Mouse (Mus musculus): ENCODE data around the gene Alox5. TPM values are rescaled to one million over a fixed set of nuclear protein-coding genes. Genes with fewer than 3 reads are reported as not detected.

Gene Alox5
- total and polyA plus RNA-seq, 3 experiments = 22.3 to 87.0 (median 73.4) TPM

DNA sequence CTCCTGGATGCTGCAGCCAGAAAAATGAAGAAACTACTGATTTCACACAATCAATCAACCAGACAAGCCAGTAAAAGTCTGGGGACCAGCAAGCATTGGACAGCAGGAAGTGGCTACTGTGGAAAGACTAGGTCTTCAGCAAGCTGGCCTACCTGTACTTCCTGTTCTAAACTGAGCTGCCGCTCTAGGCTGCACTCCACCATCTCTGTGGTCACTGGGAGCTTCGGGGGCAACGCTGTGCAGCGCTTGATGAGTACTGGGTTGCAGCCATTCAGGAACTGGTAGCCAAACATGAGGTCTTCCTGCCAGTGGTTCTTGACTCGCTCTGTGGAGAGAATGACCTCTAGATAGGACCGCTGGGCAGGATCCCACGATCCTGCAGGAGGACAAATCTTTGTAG, 38.0 kb downstream of the Alox5 start:
- DNase-seq (ENCODE audit: low spot score) (no peak), ATAC-seq (ENCODE audit: extremely low read depth, insufficient number of reproducible peaks, low FRiP score, poor library complexity, severe bottlenecking) (no peak)
- no peaks in the 10 kb centered on the region for H3K9me3 ChIP-seq (replicated peaks)
- no peaks in the 10 kb centered on the region for H3K27me3 ChIP-seq (ENCODE audit: insufficient read depth, low read length)
- H3K36me3 ChIP-seq (replicated peaks) = peaks cover 65% of the 10 kb centered on the region
- H3K4me3 ChIP-seq (ENCODE audit: low read depth, low read length) = no peak overlapping the region
- no peak for TF ChIP-seq TAL1 (conservative IDR thresholded peaks at IDR 0.05; ENCODE audit: low read depth, low read length)
- TF ChIP-seq GATA2 (IDR thresholded peaks at IDR 0.05; ENCODE audit: borderline replicate concordance, low read depth, low read length) = no peak
- 0 out of 2 replicates have a peak, but pooled peaks cover 5% of the 10 kb centered on the region for H3K4me1 ChIP-seq (ENCODE audit: insufficient read depth, low read depth, low read length)

DNA sequence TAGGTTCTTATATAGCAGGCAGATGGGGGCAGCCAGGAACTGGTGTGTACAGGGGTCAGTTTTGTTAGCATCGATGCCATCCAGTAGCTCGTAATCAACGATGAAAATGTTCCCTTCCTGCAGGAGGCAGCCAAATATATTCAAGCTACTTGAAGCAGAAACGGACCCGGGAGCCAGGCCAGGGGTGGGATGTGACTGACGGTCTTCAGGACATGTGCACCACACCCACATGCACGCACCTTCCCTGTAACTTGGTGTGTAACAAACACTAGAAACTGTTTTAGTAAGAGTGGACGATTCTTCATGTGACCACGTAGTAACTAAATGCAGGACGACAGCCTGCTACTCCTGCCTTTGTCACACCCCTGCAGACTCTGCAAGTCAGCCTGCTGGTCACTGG, 40.7 kb downstream of the Alox5 start:
- Histone ChIP-seq H3K36me3 (replicated peaks) (peaks cover 58% of the 10 kb centered on the region), H3K9me3 (replicated peaks) (no peaks in the 10 kb centered on the region), H3K27me3 (ENCODE audit: insufficient read depth, low read length) (no peaks in the 10 kb centered on the region), H3K4me3 (ENCODE audit: low read depth, low read length) (no peak overlapping the region), H3K4me1 (ENCODE audit: insufficient read depth, low read depth, low read length) (peaks cover 23% of the 10 kb centered on the region)
- DNase-seq (ENCODE audit: low spot score) (no peak), ATAC-seq (ENCODE audit: extremely low read depth, insufficient number of reproducible peaks, low FRiP score, poor library complexity, severe bottlenecking) (no peak)
- TF ChIP-seq TAL1 (conservative IDR thresholded peaks at IDR 0.05; ENCODE audit: low read depth, low read length) (no peak), GATA1 (IDR thresholded peaks at IDR 0.05; ENCODE audit: borderline replicate concordance, low read length) (no peak), POLR2AphosphoS5 (IDR thresholded peaks at IDR 0.05; ENCODE audit: insufficient replicate concordance, low read depth, low read length) (no peak), GATA2 (IDR thresholded peaks at IDR 0.05; ENCODE audit: borderline replicate concordance, low read depth, low read length) (no peak), CTCF (IDR thresholded peaks at IDR 0.05; ENCODE audit: low read depth, low read length) (no peak)

DNA sequence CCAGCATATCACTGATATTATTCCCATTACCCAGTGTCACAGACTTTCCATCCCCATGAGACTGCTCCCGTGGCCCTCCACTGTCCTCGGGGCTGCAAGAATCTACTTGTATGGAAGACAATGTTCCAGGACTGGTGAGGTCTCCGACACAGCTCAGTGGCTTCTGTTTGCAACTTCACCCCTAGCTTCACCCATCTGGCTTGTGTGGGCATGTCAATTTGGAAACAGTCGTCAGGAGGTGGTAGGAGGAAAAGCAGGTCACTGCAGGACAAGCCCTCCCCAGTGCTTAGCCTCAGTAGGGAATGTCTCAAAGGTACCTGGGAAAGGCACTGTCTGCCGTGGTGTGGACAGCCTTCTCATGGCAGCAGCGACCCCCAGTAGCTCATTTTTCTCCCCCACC, 41.3 kb downstream of the Alox5 start:
- peaks cover 58% of the 10 kb centered on the region for H3K36me3 ChIP-seq (replicated peaks)
- TF ChIP-seq POLR2AphosphoS5 (IDR thresholded peaks at IDR 0.05; ENCODE audit: insufficient replicate concordance, low read depth, low read length) (no peak), GATA2 (IDR thresholded peaks at IDR 0.05; ENCODE audit: borderline replicate concordance, low read depth, low read length) (no peak), GATA1 (IDR thresholded peaks at IDR 0.05; ENCODE audit: borderline replicate concordance, low read length) (no peak), TAL1 (conservative IDR thresholded peaks at IDR 0.05; ENCODE audit: low read depth, low read length) (no peak), CTCF (IDR thresholded peaks at IDR 0.05; ENCODE audit: low read depth, low read length) (no peak)
- no peaks in the 10 kb centered on the region for H3K9me3 ChIP-seq (replicated peaks)
- peaks cover 26% of the 10 kb centered on the region for H3K4me1 ChIP-seq (ENCODE audit: insufficient read depth, low read depth, low read length)
- H3K27me3 ChIP-seq (ENCODE audit: insufficient read depth, low read length) = no peaks in the 10 kb centered on the region
- ATAC-seq (ENCODE audit: extremely low read depth, insufficient number of reproducible peaks, low FRiP score, poor library complexity, severe bottlenecking) (no peak), DNase-seq (ENCODE audit: low spot score) (no peak)
- no peak overlapping the region for H3K4me3 ChIP-seq (ENCODE audit: low read depth, low read length)

DNA sequence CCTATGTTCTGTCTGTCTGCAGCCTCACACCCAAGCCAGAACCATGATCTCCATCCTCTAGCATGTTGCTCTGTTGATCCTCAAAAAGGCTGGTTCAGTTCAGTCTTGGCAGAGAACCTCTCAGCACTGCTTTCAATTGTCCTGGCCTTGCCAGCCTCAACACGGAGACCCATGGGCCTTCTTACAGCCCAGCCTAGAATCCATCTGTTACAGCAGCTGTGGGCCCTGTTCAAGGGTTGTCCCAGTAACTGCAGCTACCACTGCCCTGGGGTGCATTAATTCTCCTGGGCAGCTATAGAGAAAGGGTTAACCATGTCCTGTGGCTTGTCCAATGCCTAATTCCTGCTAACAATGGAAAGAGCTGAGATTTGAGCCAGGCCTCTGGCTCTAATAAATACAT, 42.5 kb downstream of the Alox5 start:
- peaks cover 26% of the 10 kb centered on the region for H3K4me1 ChIP-seq (ENCODE audit: insufficient read depth, low read depth, low read length)
- TF ChIP-seq CTCF (IDR thresholded peaks at IDR 0.05; ENCODE audit: low read depth, low read length) (no peak), GATA2 (IDR thresholded peaks at IDR 0.05; ENCODE audit: borderline replicate concordance, low read depth, low read length) (no peak), POLR2AphosphoS5 (IDR thresholded peaks at IDR 0.05; ENCODE audit: insufficient replicate concordance, low read depth, low read length) (no peak), GATA1 (IDR thresholded peaks at IDR 0.05; ENCODE audit: borderline replicate concordance, low read length) (no peak), TAL1 (conservative IDR thresholded peaks at IDR 0.05; ENCODE audit: low read depth, low read length) (no peak)
- H3K9me3 ChIP-seq (replicated peaks) = no peaks in the 10 kb centered on the region
- ATAC-seq (ENCODE audit: extremely low read depth, insufficient number of reproducible peaks, low FRiP score, poor library complexity, severe bottlenecking) (no peak), DNase-seq (ENCODE audit: low spot score) (no peak)
- H3K4me3 ChIP-seq (ENCODE audit: low read depth, low read length) = no peak overlapping the region
- peaks cover 60% of the 10 kb centered on the region for H3K36me3 ChIP-seq (replicated peaks)
- no peaks in the 10 kb centered on the region for H3K27me3 ChIP-seq (ENCODE audit: insufficient read depth, low read length)

DNA sequence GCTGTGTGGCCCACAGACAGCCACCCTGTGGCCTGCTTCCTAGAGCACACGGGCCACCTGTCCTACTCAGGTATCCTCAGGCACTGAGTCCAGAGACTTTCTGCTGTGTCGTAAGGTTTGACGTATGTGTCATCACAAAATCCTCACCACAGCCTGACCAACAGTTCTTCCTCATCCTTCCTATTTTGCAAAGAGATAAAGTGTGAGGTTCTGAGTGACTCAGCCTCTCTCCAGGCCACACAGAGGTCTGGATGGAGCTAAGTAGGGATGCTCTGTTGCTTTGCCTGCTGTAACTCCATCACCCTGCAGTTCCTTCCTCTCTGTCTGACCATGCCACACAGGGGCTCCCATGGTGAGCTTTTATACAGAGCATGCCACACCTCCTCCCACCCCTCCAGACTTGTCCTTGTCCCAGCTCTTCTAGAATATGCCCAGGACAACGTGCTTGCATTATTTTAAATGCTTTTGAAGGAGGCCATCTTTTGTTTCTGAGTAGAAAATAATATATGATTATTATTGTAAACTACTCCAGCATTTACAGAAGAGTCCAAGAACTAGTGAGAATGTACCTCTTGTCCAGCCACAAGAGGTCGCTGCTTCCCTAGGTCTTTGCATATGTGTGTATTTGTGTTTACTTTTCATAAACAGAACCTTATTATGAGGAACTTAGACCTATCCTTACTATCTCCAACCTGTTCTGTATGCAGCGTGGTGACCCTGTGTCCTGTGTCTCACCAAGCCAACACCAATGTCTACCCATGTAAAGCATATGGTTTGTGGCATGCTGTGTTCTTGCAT, 43.3 kb downstream of the Alox5 start:
- ATAC-seq (ENCODE audit: extremely low read depth, insufficient number of reproducible peaks, low FRiP score, poor library complexity, severe bottlenecking) (peak; percentile 11; the same call in 1 of the 2 replicates), DNase-seq (ENCODE audit: low spot score) (no peak)
- H3K27me3 ChIP-seq (ENCODE audit: insufficient read depth, low read length) = no peaks in the 10 kb centered on the region
- H3K36me3 ChIP-seq (replicated peaks) = peaks cover 60% of the 10 kb centered on the region
- no peak overlapping the region for H3K4me3 ChIP-seq (ENCODE audit: low read depth, low read length)
- H3K9me3 ChIP-seq (replicated peaks) = no peaks in the 10 kb centered on the region
- TF ChIP-seq CTCF (IDR thresholded peaks at IDR 0.05; ENCODE audit: low read depth, low read length) = peak; percentile 56
- no peak for TF ChIP-seq TAL1 (conservative IDR thresholded peaks at IDR 0.05; ENCODE audit: low read depth, low read length)
- H3K4me1 ChIP-seq (ENCODE audit: insufficient read depth, low read depth, low read length) = peaks cover 29% of the 10 kb centered on the region

DNA sequence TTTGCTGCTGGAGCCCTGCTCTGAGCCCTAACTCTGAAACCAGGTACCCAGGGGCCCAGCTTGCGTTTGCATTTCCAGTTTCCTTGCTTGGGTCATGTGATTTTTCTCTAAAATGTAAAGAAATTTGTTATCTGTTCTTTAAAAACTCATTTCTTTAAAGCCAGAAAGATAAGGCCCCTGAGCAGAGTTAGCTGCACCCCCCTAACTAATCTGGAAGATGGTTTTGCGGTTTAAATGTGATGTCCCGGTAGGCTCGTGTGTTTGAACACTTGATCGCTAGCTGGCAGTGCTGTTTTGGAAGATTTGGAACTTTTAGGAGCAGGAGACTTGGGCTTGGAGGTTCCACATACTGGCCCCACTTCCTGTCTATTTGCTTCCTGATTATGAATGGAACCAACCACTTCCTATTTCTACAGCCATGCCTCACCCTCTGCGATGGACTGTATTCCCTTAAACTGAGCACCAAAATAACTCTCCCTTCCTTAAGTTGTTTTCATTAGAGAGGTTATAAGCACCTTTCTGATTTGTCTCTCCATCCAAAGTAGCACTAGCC, 44.9 kb downstream of the Alox5 start:
- no peaks in the 10 kb centered on the region for H3K9me3 ChIP-seq (replicated peaks)
- H3K36me3 ChIP-seq (replicated peaks) = peaks cover 63% of the 10 kb centered on the region
- H3K27me3 ChIP-seq (ENCODE audit: insufficient read depth, low read length) = no peaks in the 10 kb centered on the region
- TF ChIP-seq GATA2 (IDR thresholded peaks at IDR 0.05; ENCODE audit: borderline replicate concordance, low read depth, low read length) = no peak
- no peak for TF ChIP-seq POLR2AphosphoS5 (IDR thresholded peaks at IDR 0.05; ENCODE audit: insufficient replicate concordance, low read depth, low read length)
- no peak for TF ChIP-seq GATA1 (IDR thresholded peaks at IDR 0.05; ENCODE audit: borderline replicate concordance, low read length)
- TF ChIP-seq TAL1 (conservative IDR thresholded peaks at IDR 0.05; ENCODE audit: low read depth, low read length) = no peak
- peak; percentile 56 for ATAC-seq (ENCODE audit: extremely low read depth, insufficient number of reproducible peaks, low FRiP score, poor library complexity, severe bottlenecking)
- no peak for DNase-seq (ENCODE audit: low spot score)
- no peak overlapping the region; the same call in 1 of the 2 replicates for H3K4me3 ChIP-seq (ENCODE audit: low read depth, low read length)
- H3K4me1 ChIP-seq (ENCODE audit: insufficient read depth, low read depth, low read length) = peaks cover 35% of the 10 kb centered on the region
